Mouse (Mus musculus) spleen, embryonic (tissue): ENCODE measurements around the gene A230072I06Rik.

Experiments used
- CTCF ChIA-PET: fragments of 350-600 bp; sonication (Branson Sonifier 250); formaldehyde crosslinking; loops from one replicate; lab custom pipeline; 2022; lab: Charles Lee

A230072I06Rik gene

GRCm38 (mm10) chr8:12323238-12323637 lies 44.6 kb downstream of the A230072I06Rik start:
- CTCF ChIA-PET, result no interaction called here

- CTCF ChIA-PET, result no interaction called here
Measured at GRCm38 (mm10) chr8:12324561-12324960, 45.9 kb downstream of the A230072I06Rik start.

GRCm38 (mm10) chr8:12324991-12325601 lies 46.5 kb downstream of the A230072I06Rik start:
- CTCF ChIA-PET, result no interaction called here

- CTCF ChIA-PET, result no interaction called here
Measured at GRCm38 (mm10) chr8:12327187-12327586, 48.6 kb downstream of the A230072I06Rik start.

GRCm38 (mm10) chr8:12327707-12328471 lies 49.3 kb downstream of the A230072I06Rik start:
- CTCF ChIA-PET, result no interaction called here

- CTCF ChIA-PET, result no interaction called here
Measured at GRCm38 (mm10) chr8:12328476-12328875, 49.9 kb downstream of the A230072I06Rik start.

GRCm38 (mm10) chr8:12330066-12330465 lies 51.4 kb downstream of the A230072I06Rik start:
- CTCF ChIA-PET, result no interaction called here
